Mouse (Mus musculus) megakaryocyte-erythroid progenitor cell, adult 5-6 weeks (primary cell): Measurements from ENCODE around the gene Top3a. TPM values are rescaled to one million over a fixed set of nuclear protein-coding genes. Genes with fewer than 3 reads are reported as not detected.

Experiments
- ATAC-seq: replicated peaks from 2 replicates; pipeline ENCODE4 v1.8.0; 2016; ENCODE audit warnings: mild to moderate bottlenecking, inconsistent platforms; ENCODE audit not compliant: severe bottlenecking, poor library complexity, low FRiP score, low TSS enrichment
- total RNA-seq, 2 experiments: library from RNA; stranded (forward) in 1 of 2; stranded (reverse) in 1 of 2; fragments of 200-1000, 215-1000 nt in 1 of 2; fragments of >200 nt in 1 of 2; fragmentation: Nextera tagmentation in 1 of 2; gene quantifications; 2 replicates each; pipeline ENCODE4 v1.2.3; 2014 to 2017

Top3a gene
- total RNA-seq, 2 experiments from 2014 or later = 17.9 to 19.8 TPM

GRCm38 (mm10) chr11:60726601-60727391, 50.4 kb downstream of the Top3a start, which contains the start of gene Flii:
TSS of gene Flii (minus strand) at chr11:60727263.
- ATAC-seq = peak; percentile 53

GRCm38 (mm10) chr11:60719263-60719662, 57.9 kb downstream of the Top3a start:
- ATAC-seq = peak; percentile 67

- no peak for ATAC-seq
Measured at GRCm38 (mm10) chr11:60715833-60716232, 61.3 kb downstream of the Top3a start.

- no peak for ATAC-seq
Measured at GRCm38 (mm10) chr11:60712639-60713255, 64.4 kb downstream of the Top3a start.

- no peak for ATAC-seq
Measured at GRCm38 (mm10) chr11:60712040-60712439, 65.1 kb downstream of the Top3a start.

GRCm38 (mm10) chr11:60711218-60711617, 65.9 kb downstream of the Top3a start:
- ATAC-seq = no peak

GRCm38 (mm10) chr11:60709481-60710465, 67.4 kb downstream of the Top3a start:
- ATAC-seq = no peak

GRCm38 (mm10) chr11:60708631-60709030, 68.5 kb downstream of the Top3a start:
- ATAC-seq = no peak

- no peak for ATAC-seq
Measured at GRCm38 (mm10) chr11:60707672-60708071, 69.5 kb downstream of the Top3a start.

- ATAC-seq = no peak
Measured at GRCm38 (mm10) chr11:60706696-60707480, 70.3 kb downstream of the Top3a start.

- no peak for ATAC-seq
Measured at GRCm38 (mm10) chr11:60706076-60706475, 71.1 kb downstream of the Top3a start.

GRCm38 (mm10) chr11:60705255-60705654, 71.9 kb downstream of the Top3a start:
- no peak for ATAC-seq

GRCm38 (mm10) chr11:60704023-60704880, 72.9 kb downstream of the Top3a start:
- ATAC-seq = no peak

GRCm38 (mm10) chr11:60703131-60703530, 74.0 kb downstream of the Top3a start:
- peak; percentile 50 for ATAC-seq

- no peak for ATAC-seq
Measured at GRCm38 (mm10) chr11:60701611-60702010, 75.6 kb downstream of the Top3a start.

- ATAC-seq = no peak
Measured at GRCm38 (mm10) chr11:60700320-60701185, 76.6 kb downstream of the Top3a start.

GRCm38 (mm10) chr11:60699524-60700075, 77.6 kb downstream of the Top3a start, which contains the start of gene Llgl1:
TSS of gene Llgl1 (plus strand) at chr11:60699723.
- peak; percentile 70 for ATAC-seq
